Mouse (Mus musculus): Measurements from ENCODE around the gene Tmem170.

- TF ChIP-seq CTCF (IDR thresholded peaks at IDR 0.05; ENCODE audit: low read depth, low read length): no peak
- no peak for TF ChIP-seq POLR2A (IDR thresholded peaks at IDR 0.05; ENCODE audit: extremely low read depth, insufficient read depth, low read length)
Measured at GRCm38 (mm10) chr8:111863280-111863679, 13.3 kb downstream of the Tmem170 start.
